Mouse (Mus musculus): ENCODE results near the gene Olfr1100. TPM values are rescaled to one million over a fixed set of nuclear protein-coding genes. Genes with fewer than 3 reads are reported as not detected.

Gene Olfr1100
- polyA plus RNA-seq (2015; fragmentation: Illumina TruSeq; extraction: RNeasy Lipid Tissue Mini Kit (QIAGEN cat#74804); ENCODE audit: low read depth, low replicate concordance): not detected

DNA sequence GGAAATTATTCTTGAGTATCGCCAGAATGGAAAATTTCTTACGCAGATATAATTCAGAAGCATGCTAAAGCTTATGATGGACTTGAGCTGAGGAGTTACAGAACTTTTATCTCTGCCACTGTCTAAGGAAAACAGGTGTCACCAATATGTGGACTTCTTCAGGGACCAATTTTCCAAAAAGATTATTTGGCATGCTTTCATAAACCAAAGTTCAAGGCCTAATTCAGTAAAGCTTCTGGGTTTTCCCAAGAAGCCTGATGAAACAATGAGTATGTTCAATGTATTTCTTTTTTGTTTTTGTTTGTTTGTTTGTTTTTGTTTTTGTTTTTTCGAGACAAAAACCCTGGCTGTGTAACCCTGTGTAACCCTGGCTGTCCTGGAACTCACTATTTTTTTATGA, at the start of gene Olfr1100:
Gene Olfr1100, minus strand, starts transcription at position 101 of the 400 bp plus-strand sequence.

DNA sequence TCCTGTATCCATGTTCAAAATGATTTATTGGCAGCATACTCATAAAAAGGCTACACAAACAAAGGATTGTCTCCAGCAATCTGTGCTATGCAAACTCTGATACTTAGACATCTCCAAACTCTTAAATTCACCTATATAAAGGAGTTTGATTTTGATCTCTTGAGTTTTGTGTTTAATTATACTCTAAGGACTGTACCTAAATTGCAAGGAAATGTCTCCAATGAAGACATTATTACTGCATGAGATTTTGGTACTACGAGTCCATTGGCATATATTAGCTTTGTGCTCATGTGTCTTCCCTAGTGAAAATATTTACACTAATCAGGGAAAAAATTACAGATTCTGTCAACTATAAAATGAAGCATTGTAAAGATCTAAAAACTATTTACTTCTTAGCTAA, 47.2 kb upstream of the Olfr1100 start, which contains the start of gene Olfr1104:
Gene Olfr1104, minus strand, starts transcription at position 101 of the 400 bp plus-strand sequence.

DNA sequence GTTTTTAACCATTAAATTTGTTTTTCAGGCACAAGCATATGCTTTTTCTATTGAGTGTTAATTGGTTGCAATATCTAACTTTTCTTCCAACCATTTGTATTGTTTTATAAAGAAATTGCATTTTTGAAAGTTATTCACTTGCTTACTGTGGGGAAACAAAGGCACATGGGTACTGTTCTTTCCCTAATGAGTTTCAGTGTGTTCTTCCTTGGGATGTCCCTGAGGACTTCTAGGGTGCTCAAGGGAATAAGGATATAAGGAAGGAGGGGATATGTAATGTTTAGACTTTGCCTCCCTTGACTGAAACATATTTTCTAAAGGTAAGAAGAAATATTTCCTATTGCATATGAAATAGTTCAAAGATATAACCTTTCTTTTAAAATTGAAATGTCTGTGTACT, 18.3 kb upstream of the Olfr1100 start, which contains the start of gene Olfr1102:
Gene Olfr1102, plus strand, starts transcription at position 301 of the 400 bp plus-strand sequence.

DNA sequence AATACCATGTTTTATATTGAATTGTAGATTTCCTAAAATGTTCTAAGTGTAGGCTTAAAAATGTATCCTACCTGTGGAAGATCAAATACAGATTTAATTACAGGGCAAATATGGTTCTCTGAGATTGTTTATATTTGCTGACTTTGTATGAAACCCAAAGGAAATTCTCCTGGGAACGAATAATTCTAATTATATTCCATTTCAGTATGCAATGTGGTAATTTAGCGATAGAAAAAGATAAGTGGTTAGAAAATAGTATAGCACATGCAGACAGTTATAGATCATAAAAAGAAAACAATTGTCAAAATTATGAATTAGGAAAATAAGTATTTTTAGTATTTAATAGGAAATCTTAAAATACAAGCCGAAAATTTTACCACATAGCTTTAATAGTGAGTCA, 11.4 kb upstream of the Olfr1100 start, which contains the start of gene Olfr1101:
Gene Olfr1101, minus strand, starts transcription at position 101 of the 400 bp plus-strand sequence.

DNA sequence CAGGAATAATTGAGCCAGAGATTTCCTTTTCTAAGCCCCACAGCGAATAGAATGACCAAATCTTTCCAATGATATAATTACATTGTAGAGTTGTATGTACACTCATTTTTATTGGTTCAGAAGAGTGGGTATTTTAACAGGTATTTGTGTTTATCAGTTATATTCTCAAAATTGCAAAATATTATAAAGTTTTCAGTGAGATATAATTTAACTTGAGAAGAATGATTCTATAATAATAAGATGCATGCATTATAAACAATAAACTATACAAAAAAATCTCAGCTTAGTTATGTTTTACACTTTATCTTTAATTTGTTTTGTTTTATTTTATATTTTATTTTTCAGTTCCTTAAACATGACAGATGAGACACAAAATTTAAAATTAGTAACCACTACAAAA, 19.2 kb downstream of the Olfr1100 start, which contains the start of gene Olfr1099:
Gene Olfr1099, minus strand, starts transcription at position 101 of the 400 bp plus-strand sequence.

Other genes with a start within 250 kb of the Olfr1100 start
- gene Olfr1089, start 246.3 kb downstream of the Olfr1100 start, polyA plus RNA-seq (2015; fragmentation: Illumina TruSeq; extraction: RNeasy Lipid Tissue Mini Kit (QIAGEN cat#74804); ENCODE audit: low read depth, low replicate concordance): not detected
- not detected for gene Olfr1090, start 221.0 kb downstream of the Olfr1100 start, polyA plus RNA-seq (2015; fragmentation: Illumina TruSeq; extraction: RNeasy Lipid Tissue Mini Kit (QIAGEN cat#74804); ENCODE audit: low read depth, low replicate concordance)
- not detected for gene Olfr1093, start 197.5 kb downstream of the Olfr1100 start, polyA plus RNA-seq (2015; fragmentation: Illumina TruSeq; extraction: RNeasy Lipid Tissue Mini Kit (QIAGEN cat#74804); ENCODE audit: low read depth, low replicate concordance)
- not detected for gene Olfr141, start 169.9 kb downstream of the Olfr1100 start, polyA plus RNA-seq (2015; fragmentation: Illumina TruSeq; extraction: RNeasy Lipid Tissue Mini Kit (QIAGEN cat#74804); ENCODE audit: low read depth, low replicate concordance)
- not detected for gene Olfr1094, start 155.3 kb downstream of the Olfr1100 start, polyA plus RNA-seq (2015; fragmentation: Illumina TruSeq; extraction: RNeasy Lipid Tissue Mini Kit (QIAGEN cat#74804); ENCODE audit: low read depth, low replicate concordance)
- gene Olfr1095, start 128.3 kb downstream of the Olfr1100 start, polyA plus RNA-seq (2015; fragmentation: Illumina TruSeq; extraction: RNeasy Lipid Tissue Mini Kit (QIAGEN cat#74804); ENCODE audit: low read depth, low replicate concordance): not detected
- gene Gm13723, start 105.2 kb downstream of the Olfr1100 start, polyA plus RNA-seq (2015; fragmentation: Illumina TruSeq; extraction: RNeasy Lipid Tissue Mini Kit (QIAGEN cat#74804); ENCODE audit: low read depth, low replicate concordance): not detected
- gene Olfr1097, start 87.7 kb downstream of the Olfr1100 start, polyA plus RNA-seq (2015; fragmentation: Illumina TruSeq; extraction: RNeasy Lipid Tissue Mini Kit (QIAGEN cat#74804); ENCODE audit: low read depth, low replicate concordance): not detected
- not detected for gene Olfr1098, start 55.4 kb downstream of the Olfr1100 start, polyA plus RNA-seq (2015; fragmentation: Illumina TruSeq; extraction: RNeasy Lipid Tissue Mini Kit (QIAGEN cat#74804); ENCODE audit: low read depth, low replicate concordance)
- not detected for gene Olfr1099, start 19.3 kb downstream of the Olfr1100 start, polyA plus RNA-seq (2015; fragmentation: Illumina TruSeq; extraction: RNeasy Lipid Tissue Mini Kit (QIAGEN cat#74804); ENCODE audit: low read depth, low replicate concordance)
- not detected for gene Olfr1101, start 11.3 kb upstream of the Olfr1100 start, polyA plus RNA-seq (2015; fragmentation: Illumina TruSeq; extraction: RNeasy Lipid Tissue Mini Kit (QIAGEN cat#74804); ENCODE audit: low read depth, low replicate concordance)
- gene Olfr1102, start 18.4 kb upstream of the Olfr1100 start, polyA plus RNA-seq (2015; fragmentation: Illumina TruSeq; extraction: RNeasy Lipid Tissue Mini Kit (QIAGEN cat#74804); ENCODE audit: low read depth, low replicate concordance): not detected
- not detected for gene Olfr1104, start 47.1 kb upstream of the Olfr1100 start, polyA plus RNA-seq (2015; fragmentation: Illumina TruSeq; extraction: RNeasy Lipid Tissue Mini Kit (QIAGEN cat#74804); ENCODE audit: low read depth, low replicate concordance)
- gene Olfr1105, start 56.6 kb upstream of the Olfr1100 start, polyA plus RNA-seq (2015; fragmentation: Illumina TruSeq; extraction: RNeasy Lipid Tissue Mini Kit (QIAGEN cat#74804); ENCODE audit: low read depth, low replicate concordance): not detected
- not detected for gene Olfr1106, start 72.3 kb upstream of the Olfr1100 start, polyA plus RNA-seq (2015; fragmentation: Illumina TruSeq; extraction: RNeasy Lipid Tissue Mini Kit (QIAGEN cat#74804); ENCODE audit: low read depth, low replicate concordance)
- gene Olfr1107, start 95.9 kb upstream of the Olfr1100 start, polyA plus RNA-seq (2015; fragmentation: Illumina TruSeq; extraction: RNeasy Lipid Tissue Mini Kit (QIAGEN cat#74804); ENCODE audit: low read depth, low replicate concordance): not detected
- gene Olfr1109, start 116.1 kb upstream of the Olfr1100 start, polyA plus RNA-seq (2015; fragmentation: Illumina TruSeq; extraction: RNeasy Lipid Tissue Mini Kit (QIAGEN cat#74804); ENCODE audit: low read depth, low replicate concordance): not detected
- gene Olfr259, start 134.6 kb upstream of the Olfr1100 start, polyA plus RNA-seq (2015; fragmentation: Illumina TruSeq; extraction: RNeasy Lipid Tissue Mini Kit (QIAGEN cat#74804); ENCODE audit: low read depth, low replicate concordance): not detected
- gene Olfr1110, start 160.3 kb upstream of the Olfr1100 start, polyA plus RNA-seq (2015; fragmentation: Illumina TruSeq; extraction: RNeasy Lipid Tissue Mini Kit (QIAGEN cat#74804); ENCODE audit: low read depth, low replicate concordance): not detected
- not detected for gene Olfr1111, start 172.7 kb upstream of the Olfr1100 start, polyA plus RNA-seq (2015; fragmentation: Illumina TruSeq; extraction: RNeasy Lipid Tissue Mini Kit (QIAGEN cat#74804); ENCODE audit: low read depth, low replicate concordance)
- gene Olfr1112, start 207.8 kb upstream of the Olfr1100 start, polyA plus RNA-seq (2015; fragmentation: Illumina TruSeq; extraction: RNeasy Lipid Tissue Mini Kit (QIAGEN cat#74804); ENCODE audit: low read depth, low replicate concordance): not detected
- gene Olfr1113, start 229.0 kb upstream of the Olfr1100 start, polyA plus RNA-seq (2015; fragmentation: Illumina TruSeq; extraction: RNeasy Lipid Tissue Mini Kit (QIAGEN cat#74804); ENCODE audit: low read depth, low replicate concordance): not detected